Mouse (Mus musculus) limb, embryonic 11.5 days (tissue): ENCODE results near the gene Sirpa. TPM values are rescaled to one million over a fixed set of nuclear protein-coding genes. Genes with fewer than 3 reads are reported as not detected.

Experiments used
- ATAC-seq: fragments of 200-750 bp; cut with Nextera tagmentation; 2 replicates; pipeline ENCODE4 v1.8.0; 2017; ENCODE audit warnings: low read depth; ENCODE audit not compliant: insufficient number of reproducible peaks, low FRiP score, low TSS enrichment
- DNase-seq: peaks from one replicate; pipeline ENCODE4 v3.0.0-alpha.2; 2015; ENCODE audit warnings: low spot score
- H3K27ac ChIP-seq: fragments of 300-500 bp; sonication (generic); replicated peaks from 2 replicates; pipeline ENCODE4 v1.5.1; 2014; ENCODE audit warnings: low read depth, mild to moderate bottlenecking, low read length
- H3K27me3 ChIP-seq: fragments of 300-500 bp; sonication (generic); 2 replicates; pipeline ENCODE4 v1.6.1; 2014; ENCODE audit warnings: mild to moderate bottlenecking, low read length, mixed read lengths; ENCODE audit not compliant: control insufficient read depth, insufficient read depth
- H3K36me3 ChIP-seq: fragments of 300-500 bp; sonication (generic); 2 replicates; pipeline ENCODE4 v1.6.1; 2014; ENCODE audit warnings: mild to moderate bottlenecking, low read length, moderate library complexity, mixed read lengths; ENCODE audit not compliant: control insufficient read depth, insufficient read depth
- H3K4me1 ChIP-seq: fragments of 300-500 bp; sonication (generic); 2 replicates; pipeline ENCODE4 v1.6.1; 2014; ENCODE audit warnings: low read length, mixed read lengths; ENCODE audit not compliant: control insufficient read depth, insufficient read depth
- H3K4me2 ChIP-seq: fragments of 300-500 bp; sonication (generic); 2 replicates; pipeline ENCODE4 v1.6.1; 2014; ENCODE audit warnings: low read depth, mild to moderate bottlenecking, moderate library complexity; ENCODE audit not compliant: severe bottlenecking
- H3K4me3 ChIP-seq: fragments of 300-500 bp; sonication (generic); 2 replicates; pipeline ENCODE4 v1.5.1; 2014; ENCODE audit warnings: low read depth, low read length
- H3K9ac ChIP-seq: fragments of 300-500 bp; sonication (generic); 2 replicates; pipeline ENCODE4 v1.6.1; 2014; ENCODE audit warnings: mild to moderate bottlenecking, low read length
- H3K9me3 ChIP-seq: fragments of 300-500 bp; sonication (generic); 2 replicates; pipeline ENCODE4 v1.6.1; 2016; ENCODE audit warnings: low read length; ENCODE audit not compliant: control insufficient read depth
- WGBS: fragments of 180-500 bp; shearing (Covaris S2); extraction: QIAGEN DNeasy Blood & Tissue Kit; methylation state at CpG from one replicate; pipeline ENCODE4 v1.1.7; 2014; 5-methylcytosine and 5-hydroxymethylcytosine counted together
- polyA plus RNA-seq: library from polyadenylated mRNA; unstranded; fragments of >200 nt; fragmentation: Nextera tagmentation; extraction: Ambion mirVana; gene quantifications from 2 replicates; pipeline ENCODE4 v1.2.1, GENCODE M21; 2014

Gene Sirpa
- polyA plus RNA-seq, 1 experiment from 2014 or later, result 16.0 TPM

DNA sequence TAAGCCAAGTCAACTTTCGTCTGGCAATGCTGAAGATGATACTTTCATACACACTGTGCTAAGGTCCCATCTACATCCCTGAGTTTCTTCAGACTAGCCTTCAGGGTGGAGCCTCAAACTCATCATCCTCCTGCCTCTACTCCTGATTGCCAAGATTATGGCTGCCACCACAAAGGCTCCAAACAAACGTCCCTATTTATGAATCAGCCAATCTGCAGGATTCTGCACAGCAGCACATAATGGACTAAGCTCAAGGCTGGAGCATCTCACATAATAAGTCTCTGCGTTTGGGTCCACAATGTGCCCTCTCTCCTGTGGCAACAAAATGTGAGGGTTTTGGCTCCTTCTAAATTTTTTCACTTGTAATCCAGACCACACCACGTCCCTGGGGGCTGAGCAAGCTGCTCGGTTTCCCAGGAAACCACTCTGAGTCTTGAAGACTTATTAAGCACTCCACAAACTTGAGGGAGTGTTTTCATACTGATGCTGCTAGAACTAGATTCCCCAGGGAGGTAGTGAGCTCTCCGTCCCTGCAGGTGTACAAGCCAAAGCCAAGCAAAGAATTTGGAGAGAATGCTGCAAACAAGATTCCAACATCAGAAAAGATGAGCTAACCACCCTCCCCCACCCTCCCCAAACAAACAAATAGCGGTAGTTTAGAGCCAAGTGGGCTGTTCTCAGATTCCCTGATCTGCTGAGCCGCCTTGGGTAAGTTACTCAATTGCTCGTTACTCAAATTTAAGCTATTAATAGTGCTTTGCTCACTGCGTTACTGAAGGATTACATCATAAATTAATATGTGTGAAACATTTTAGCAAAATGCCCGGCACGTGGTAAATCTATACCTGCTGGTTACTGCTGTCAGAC, 34.4 kb upstream of the Sirpa start:
- Histone ChIP-seq H3K27me3 (no peaks in the 10 kb centered on the region), H3K9ac (no peak overlapping the region), H3K27ac (no peak overlapping the region), H3K4me1 (no peaks in the 10 kb centered on the region), H3K4me3 (no peak overlapping the region), H3K36me3 (no peaks in the 10 kb centered on the region), H3K4me2 (no peak overlapping the region), H3K9me3 (no peaks in the 10 kb centered on the region)
- ATAC-seq (no peak), DNase-seq (no peak)
- 57% methylated on average over 12 of the region's 12 CpGs for WGBS

DNA sequence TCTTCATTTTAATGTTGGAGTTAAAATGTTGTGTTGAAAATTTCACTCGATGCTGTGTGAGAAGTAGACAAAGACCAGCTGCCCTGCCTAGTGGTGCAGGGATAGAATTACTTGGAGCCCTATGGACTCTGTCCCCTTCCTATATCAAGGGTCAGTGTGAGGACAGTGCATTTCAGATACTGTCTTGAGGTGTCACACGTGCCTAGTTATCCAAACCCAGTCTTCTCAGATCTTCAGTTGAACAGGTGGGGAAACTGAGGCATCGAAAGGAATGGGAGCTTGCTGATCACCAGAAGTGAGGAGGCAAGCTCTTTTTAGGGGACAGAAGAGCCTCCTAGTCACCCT, 33.8 kb upstream of the Sirpa start:
- H3K9me3 ChIP-seq, result no peaks in the 10 kb centered on the region
- no peaks in the 10 kb centered on the region for H3K27me3 ChIP-seq
- H3K27ac ChIP-seq, result no peak overlapping the region
- DNase-seq (no peak), ATAC-seq (no peak)
- 68% methylated on average over 3 of the region's 3 CpGs for WGBS
- H3K36me3 ChIP-seq, result no peaks in the 10 kb centered on the region
- no peak overlapping the region for H3K4me2 ChIP-seq
- H3K4me1 ChIP-seq, result no peaks in the 10 kb centered on the region
- H3K4me3 ChIP-seq, result no peak overlapping the region
- H3K9ac ChIP-seq, result no peak overlapping the region

DNA sequence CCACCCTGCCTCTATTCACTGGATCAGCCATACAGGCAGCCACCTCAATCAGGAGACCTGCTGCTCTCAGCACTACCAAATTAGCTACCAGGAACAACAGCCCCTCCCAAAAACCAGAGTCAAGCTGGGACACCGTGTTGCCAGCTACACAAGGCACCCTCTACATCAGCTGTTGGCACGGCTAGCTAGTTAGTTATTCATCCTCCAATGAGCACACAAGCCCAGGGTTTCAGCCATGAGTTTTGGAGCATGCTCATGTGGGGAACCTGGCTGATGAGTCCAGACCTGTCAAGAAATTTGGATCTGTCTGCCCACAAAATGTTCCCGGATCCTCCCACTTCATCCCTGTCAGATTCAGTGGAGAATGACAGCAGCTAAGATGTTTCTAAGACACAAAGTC, 30.8 kb upstream of the Sirpa start:
- no peak for ATAC-seq

DNA sequence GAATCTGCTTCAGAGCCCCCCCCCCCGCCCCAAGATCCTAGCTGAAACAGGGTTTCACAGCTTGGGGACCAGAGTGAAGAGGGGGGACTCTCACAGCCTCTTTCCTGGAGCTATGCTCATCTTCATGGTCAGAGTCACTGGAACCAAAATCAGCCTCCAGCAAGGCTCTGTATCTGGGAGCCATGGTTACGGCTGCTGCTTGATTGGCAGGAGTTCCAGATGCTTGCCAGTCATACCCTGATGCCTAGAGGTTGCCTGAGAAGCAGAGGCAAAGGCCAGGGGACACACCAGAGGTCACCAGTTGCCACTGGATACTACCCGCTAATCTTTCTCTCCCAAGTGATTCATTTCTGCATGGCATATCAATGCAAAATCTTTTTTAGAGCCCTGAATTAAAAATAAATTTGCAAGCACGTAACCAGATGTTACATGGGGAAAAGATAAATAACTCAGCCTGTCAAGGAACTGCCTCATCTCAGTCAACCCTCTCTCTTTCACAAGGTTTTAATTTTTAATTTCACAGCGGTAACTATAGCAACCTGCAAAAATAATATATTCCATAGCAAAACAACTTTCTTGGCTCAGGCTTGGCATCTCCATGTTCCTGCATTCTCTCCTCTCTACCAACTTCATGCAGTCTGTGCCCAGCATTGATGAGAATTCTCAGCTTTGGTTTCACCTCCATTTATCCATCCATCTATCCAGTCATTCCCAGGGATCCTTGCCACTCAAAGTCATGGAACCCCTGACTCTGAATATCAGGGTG, 28.5 kb upstream of the Sirpa start:
- 86% methylated on average over 5 of the region's 5 CpGs for WGBS
- ATAC-seq (no peak), DNase-seq (no peak)
- H3K4me3 ChIP-seq, result no peak overlapping the region
- H3K4me2 ChIP-seq, result no peak overlapping the region
- no peaks in the 10 kb centered on the region for H3K9me3 ChIP-seq
- no peaks in the 10 kb centered on the region for H3K27me3 ChIP-seq
- no peak overlapping the region for H3K9ac ChIP-seq
- H3K36me3 ChIP-seq, result no peaks in the 10 kb centered on the region
- H3K4me1 ChIP-seq, result no peaks in the 10 kb centered on the region
- H3K27ac ChIP-seq, result no peak overlapping the region

More for the DNA sequence above, 30.8 kb upstream of the Sirpa start:
- H3K9ac ChIP-seq, result no peak overlapping the region
- WGBS, result 84% methylated on average over 3 of the region's 3 CpGs
- H3K4me2 ChIP-seq, result no peak overlapping the region
- no peak overlapping the region for H3K27ac ChIP-seq
- no peak for DNase-seq
- no peaks in the 10 kb centered on the region for H3K36me3 ChIP-seq
- no peaks in the 10 kb centered on the region for H3K9me3 ChIP-seq
- no peak overlapping the region for H3K4me3 ChIP-seq
- no peaks in the 10 kb centered on the region for H3K27me3 ChIP-seq
- H3K4me1 ChIP-seq, result no peaks in the 10 kb centered on the region

DNA sequence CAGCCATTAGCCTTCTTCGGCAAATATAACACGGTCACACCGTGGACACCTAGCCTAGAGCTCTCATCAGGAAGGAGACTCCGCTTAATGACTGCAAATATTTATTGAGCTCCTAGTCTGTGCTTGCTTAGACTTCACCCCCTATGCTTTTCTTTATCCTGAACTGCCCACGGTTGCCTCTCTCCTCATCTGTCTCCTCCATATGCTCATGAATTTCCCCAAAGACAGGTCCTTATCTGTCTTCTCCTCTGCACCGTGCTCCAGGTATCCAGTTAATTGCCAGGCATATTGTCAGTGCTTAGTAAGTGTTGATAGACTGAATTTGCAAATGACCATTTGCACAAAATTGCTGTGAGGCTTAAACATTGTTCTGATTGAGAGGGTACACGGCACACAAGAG, 23.5 kb upstream of the Sirpa start:
- Histone ChIP-seq H3K27ac (no peak overlapping the region), H3K9ac (no peak overlapping the region), H3K4me3 (no peak overlapping the region), H3K4me2 (no peak overlapping the region), H3K9me3 (no peaks in the 10 kb centered on the region), H3K27me3 (no peaks in the 10 kb centered on the region), H3K36me3 (no peaks in the 10 kb centered on the region), H3K4me1 (peaks cover 4% of the 10 kb centered on the region; the same call in 1 of the 2 replicates)
- 88% methylated on average over 7 of the region's 7 CpGs for WGBS
- DNase-seq (no peak), ATAC-seq (no peak)

DNA sequence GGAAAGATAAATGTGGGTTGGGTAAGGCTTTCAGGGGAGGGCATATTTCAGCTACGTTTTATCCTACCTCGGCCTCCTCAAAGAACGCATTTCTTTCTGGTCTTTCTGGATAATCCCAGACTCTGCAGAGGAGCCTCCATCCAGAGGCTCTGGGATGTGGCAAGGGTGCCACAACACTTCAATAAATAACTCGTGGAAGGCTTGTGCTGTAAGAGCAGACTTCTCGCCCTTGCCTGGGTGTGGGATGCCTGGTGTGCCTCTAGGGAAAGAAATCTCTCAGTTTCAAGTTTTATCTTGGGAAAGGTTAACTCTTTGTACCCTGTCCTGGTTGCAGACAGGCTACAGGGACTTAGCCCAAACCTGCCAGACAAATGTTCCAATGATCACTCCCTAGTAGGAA, 23.1 kb upstream of the Sirpa start:
- H3K27me3 ChIP-seq, result peaks cover 4% of the 10 kb centered on the region; the same call in 1 of the 2 replicates
- H3K9me3 ChIP-seq, result no peaks in the 10 kb centered on the region
- 66% methylated on average over 5 of the region's 5 CpGs for WGBS

DNA sequence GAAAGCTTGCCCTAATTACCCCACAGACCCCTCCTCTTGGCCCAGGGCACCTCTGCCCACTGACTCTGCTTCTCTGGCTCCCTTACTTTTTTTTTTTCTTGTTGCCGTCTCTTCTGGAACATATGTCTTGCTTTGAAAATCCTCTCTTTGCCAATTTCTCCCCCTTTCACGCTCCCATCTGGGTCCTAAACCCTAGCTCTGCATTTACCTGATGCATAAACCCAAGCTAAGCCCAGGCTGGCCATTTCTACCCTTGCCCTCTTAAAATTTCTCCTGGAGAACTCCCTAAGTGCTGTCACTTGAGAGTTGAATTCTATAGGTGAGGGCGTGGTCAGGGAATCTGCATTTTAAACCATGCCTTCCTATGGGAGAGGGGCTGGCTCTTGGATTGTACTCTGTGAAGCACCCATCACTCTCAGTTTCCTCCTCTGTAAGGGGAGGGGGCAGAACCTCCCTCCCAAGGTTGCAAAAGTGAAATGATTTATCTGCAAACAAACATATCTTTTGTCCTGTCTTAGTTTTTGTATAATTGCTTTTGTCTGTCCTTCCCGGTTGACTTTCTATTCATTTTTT, 18.8 kb upstream of the Sirpa start:
- 21% methylated on average over 4 of the region's 4 CpGs for WGBS
- peaks cover 5% of the 10 kb centered on the region; the same call in 1 of the 2 replicates for H3K27me3 ChIP-seq

More for the DNA sequence above, 23.1 kb upstream of the Sirpa start:
- H3K9ac ChIP-seq, result no peak overlapping the region
- H3K4me1 ChIP-seq, result peaks cover 8% of the 10 kb centered on the region; the same call in 1 of the 2 replicates
- DNase-seq, result no peak
- H3K36me3 ChIP-seq, result no peaks in the 10 kb centered on the region
- ATAC-seq, result no peak
- no peak overlapping the region for H3K4me3 ChIP-seq
- no peak overlapping the region for H3K27ac ChIP-seq
- no peak overlapping the region for H3K4me2 ChIP-seq

DNA sequence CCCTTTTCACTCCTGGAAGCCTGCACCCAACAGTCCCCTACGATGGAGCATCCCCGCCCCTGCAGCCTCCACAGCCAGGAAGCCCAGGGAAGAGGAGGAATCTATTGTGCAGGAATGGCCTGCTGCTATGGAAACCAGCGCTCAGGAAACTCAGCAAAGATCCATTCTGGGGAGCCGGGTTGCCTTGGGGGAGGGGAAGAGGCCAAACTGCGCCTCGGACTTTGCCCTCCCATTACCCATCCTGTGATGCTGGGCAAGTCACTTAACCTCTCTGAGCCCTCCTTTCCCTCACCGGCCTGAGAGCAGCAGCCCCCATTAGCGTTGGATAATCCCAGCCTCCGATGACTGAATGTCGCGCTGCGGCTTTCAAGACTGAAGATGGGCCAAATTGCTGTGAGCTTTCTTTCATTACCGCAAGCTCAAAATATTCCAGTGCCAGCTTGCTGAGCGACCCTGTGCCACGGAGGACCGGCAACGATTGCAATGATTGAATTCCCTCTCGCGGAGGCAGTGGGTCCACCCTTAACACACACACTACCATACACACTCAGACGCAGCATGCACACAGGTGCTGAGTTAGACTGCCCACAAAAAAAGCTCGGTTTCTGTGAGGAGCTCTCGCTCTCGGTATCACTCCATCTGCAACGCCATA, 18.1 kb upstream of the Sirpa start:
- H3K4me2 ChIP-seq, result peak overlapping the region; percentile 35
- peaks cover 8% of the 10 kb centered on the region; the same call in 1 of the 2 replicates for H3K4me1 ChIP-seq
- no peak overlapping the region for H3K27ac ChIP-seq
- H3K9ac ChIP-seq, result no peak overlapping the region
- DNase-seq (peak; percentile 56), ATAC-seq (no peak)
- H3K4me3 ChIP-seq, result peak overlapping the region; percentile 12; the same call in 1 of the 2 replicates
- WGBS, result 13% methylated on average over 24 of the region's 24 CpGs
- H3K27me3 ChIP-seq, result peaks cover 5% of the 10 kb centered on the region; the same call in 1 of the 2 replicates
- H3K9me3 ChIP-seq, result no peaks in the 10 kb centered on the region
- no peaks in the 10 kb centered on the region for H3K36me3 ChIP-seq

More for the DNA sequence above, 18.8 kb upstream of the Sirpa start:
- no peaks in the 10 kb centered on the region for H3K36me3 ChIP-seq
- peak overlapping the region; percentile 12; the same call in 1 of the 2 replicates for H3K4me3 ChIP-seq
- ATAC-seq (no peak), DNase-seq (no peak)
- peak overlapping the region; percentile 35 for H3K4me2 ChIP-seq
- H3K4me1 ChIP-seq, result peaks cover 8% of the 10 kb centered on the region; the same call in 1 of the 2 replicates
- no peaks in the 10 kb centered on the region for H3K9me3 ChIP-seq
- H3K9ac ChIP-seq, result no peak overlapping the region
- H3K27ac ChIP-seq, result no peak overlapping the region
